Mouse (Mus musculus) megakaryocyte, embryonic 14.5 days (primary cell): ENCODE measurements around the gene Mastl. TPM values are rescaled to one million over a fixed set of nuclear protein-coding genes. Genes with fewer than 3 reads are reported as not detected.

Experiments
- H3K27me3 ChIP-seq: replicated peaks from 2 replicates; pipeline ENCODE3; 2012; ENCODE audit warnings: inconsistent platforms
- H3K36me3 ChIP-seq: replicated peaks from 2 replicates; pipeline ENCODE3; 2012; ENCODE audit warnings: low read length, inconsistent platforms, mixed read lengths
- H3K4me1 ChIP-seq: 2 replicates; pipeline ENCODE4 v1.6.1; 2012; ENCODE audit warnings: inconsistent platforms
- H3K4me3 ChIP-seq: replicated peaks from 2 replicates; pipeline ENCODE3; 2012; ENCODE audit warnings: moderate library complexity, mild to moderate bottlenecking, inconsistent platforms
- H3K9me3 ChIP-seq: 2 replicates; pipeline ENCODE4 v1.6.1; 2012; ENCODE audit warnings: inconsistent platforms
- FLI1 ChIP-seq: IDR thresholded peaks from 2 replicates; pipeline ENCODE4 v1.6.1; 2012; ENCODE audit warnings: low read length, inconsistent platforms, mixed read lengths
- GATA1 ChIP-seq: IDR thresholded peaks from 3 replicates; pipeline ENCODE4 v1.6.1; 2012; ENCODE audit warnings: mixed read lengths, low read length, inconsistent platforms, borderline replicate concordance
- polyA plus RNA-seq: library from polyadenylated mRNA; stranded (reverse); fragments of >175 nt; gene quantifications from 2 replicates; pipeline ENCODE4 v1.2.3, GENCODE M21; 2012; ENCODE audit warnings: low replicate concordance; ENCODE audit not compliant: insufficient read depth

The Mastl gene
- polyA plus RNA-seq, 1 experiment: 0.25 TPM

GRCm38 (mm10) chr2:23068370-23068737 lies 87.5 kb downstream of the Mastl start:
- TF ChIP-seq FLI1 (no peak), GATA1 (no peak)
- Histone ChIP-seq H3K4me3 (peak overlapping the region; percentile 100), H3K27me3 (no peaks in the 10 kb centered on the region)

DNA sequence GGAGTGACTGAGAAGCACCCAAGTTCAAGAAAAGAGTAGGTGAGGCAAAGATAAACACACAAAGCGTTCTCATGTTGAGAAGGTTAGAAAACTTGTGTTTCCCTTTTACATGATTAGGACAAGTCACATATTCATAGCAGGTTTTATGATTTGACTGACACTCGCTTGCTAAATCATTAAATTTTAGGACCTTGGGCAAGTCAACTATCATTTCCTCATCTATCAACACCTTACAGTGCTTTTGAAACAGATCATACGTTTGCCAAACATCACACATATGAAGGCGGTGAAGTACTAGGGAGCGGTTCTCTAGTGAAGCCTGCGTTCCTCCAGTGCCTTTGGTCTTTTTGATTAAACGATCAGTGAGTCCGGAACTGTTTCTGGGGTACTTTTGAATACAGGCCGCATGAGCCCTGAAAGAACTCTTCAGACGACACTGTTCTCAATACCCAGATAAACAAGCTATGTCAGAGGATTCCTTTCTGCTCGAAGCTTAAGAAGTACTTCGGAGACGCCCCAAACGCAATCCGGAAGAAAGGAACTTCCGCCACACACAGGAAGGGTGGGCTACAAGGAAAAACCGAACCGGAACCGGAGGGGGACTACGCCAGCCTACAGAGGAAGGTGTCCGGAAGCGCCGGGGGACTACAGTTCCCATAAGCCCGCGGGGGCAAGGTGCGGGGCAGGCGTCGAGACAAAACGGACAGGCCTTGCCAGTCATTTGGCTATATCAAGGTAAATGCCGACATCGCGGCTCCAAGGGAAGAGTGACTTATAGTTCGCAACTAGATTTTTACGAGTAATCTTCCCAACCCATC lies 88.1 kb downstream of the Mastl start, which contains the start of gene Acbd5:
Gene Acbd5, plus strand, starts transcription at position 616 of the 818 bp plus-strand sequence.
- Histone ChIP-seq H3K9me3 (no peaks in the 10 kb centered on the region; the same call in 1 of the 2 replicates), H3K4me3 (peak within 1 kb of the TSS; percentile 100), H3K27me3 (no peaks in the 10 kb centered on the region), H3K36me3 (peaks cover 15% of the 10 kb centered on the region), H3K4me1 (peaks cover 15% of the 10 kb centered on the region; the same call in 1 of the 2 replicates)
- TF ChIP-seq GATA1: no peak
- peak; percentile 93 for TF ChIP-seq FLI1

More at GRCm38 (mm10) chr2:23068370-23068737, 87.5 kb downstream of the Mastl start:
- Histone ChIP-seq H3K4me1 (peaks cover 15% of the 10 kb centered on the region; the same call in 1 of the 2 replicates), H3K36me3 (peaks cover 16% of the 10 kb centered on the region), H3K9me3 (no peaks in the 10 kb centered on the region)

Other genes with a start within 250 kb of the Mastl start
- 61.8 and 70.5 TPM in 2 replicates for gene Abi1, start 115.8 kb downstream of the Mastl start, polyA plus RNA-seq
- 3.2 TPM in 1 of 2 replicates, not detected in the other for gene Acbd5, start 87.9 kb downstream of the Mastl start, polyA plus RNA-seq
- 2.9 TPM in 1 of 2 replicates, not detected in the other for gene Yme1l1, start 345 bp upstream of the Mastl start, polyA plus RNA-seq
- not detected in 2 replicates for gene 4931423N10Rik, start 51.5 kb upstream of the Mastl start, polyA plus RNA-seq
- not detected in 2 replicates for gene Nxph2, start 165.2 kb upstream of the Mastl start, polyA plus RNA-seq